In genomic region chr8:34269848-34270247, GRCm38 (mm10) we compare ENCODE assay signal across 16 mouse cellular contexts.
"Had no signal": no experiment of that assay in that cellular context is flagged by ENCODE, and none has a peak within 500 bp of the region (broad histone marks: within the 10 kb centered on the region; RNA-seq: fewer than 3 reads in every experiment).

No protein-coding gene starts in this region.

- H3K9ac ChIP-seq: lung, embryonic 14.5 days; neural tube, embryonic 13.5 days; neural tube, embryonic 15.5 days had no signal

- H3K36me3 ChIP-seq: midbrain, embryonic 10.5 days; neural tube, embryonic 13.5 days; neural tube, embryonic 15.5 days had no signal

- H3K9me3 ChIP-seq: neural tube, embryonic 13.5 days; neural tube, embryonic 15.5 days had no signal

- H3K27me3 ChIP-seq: neural tube, embryonic 13.5 days; neural tube, embryonic 15.5 days had no signal

- H3K4me3 ChIP-seq: midbrain, embryonic 10.5 days; myocyte; neural tube, embryonic 13.5 days; neural tube, embryonic 15.5 days had no signal

- DNase-seq: lung, adult 18-20 months; lung, embryonic 14.5 days; lung, postnatal 10 days; lung, postnatal 4 days; midbrain, embryonic 14.5 days; retina, postnatal 1 day; right cerebral cortex, adult 18-20 months; right cerebral cortex, postnatal 25 days; right cerebral cortex, postnatal 4 days; spleen, adult 18-20 months; thymus, adult 18-20 months had no signal

- H3K4me2 ChIP-seq: lung, embryonic 14.5 days; neural tube, embryonic 13.5 days; neural tube, embryonic 15.5 days had no signal

- ATAC-seq: midbrain, embryonic 16.5 days had no signal

- H3K4me1 ChIP-seq: midbrain, embryonic 10.5 days; neural tube, embryonic 13.5 days; neural tube, embryonic 15.5 days had no signal

- H3K27ac ChIP-seq: midbrain, embryonic 10.5 days; neural tube, embryonic 13.5 days; neural tube, embryonic 15.5 days had no signal
